Mouse (Mus musculus): ENCODE results near the gene Tnks1bp1. TPM values are rescaled to one million over a fixed set of nuclear protein-coding genes. Genes with fewer than 3 reads are reported as not detected.
A peak's percentile ranks its signal among the peaks of the same experiment; 100 is the strongest.

The Tnks1bp1 gene
- total RNA-seq, 2 experiments from 2014 or later = 0.20 to 1.0 TPM

- ATAC-seq (replicated peaks; ENCODE audit: low FRiP score, low TSS enrichment, poor library complexity, severe bottlenecking) = peak; percentile 75
These were observed 10.5 kb upstream of the Tnks1bp1 start, which contains the start of the genes Ssrp1 and P2rx3 for GRCm38 (mm10) chr2:85037047-85038026. TSS of gene Ssrp1 (plus strand) at chr2:85037234. TSS of gene P2rx3 (minus strand) at chr2:85037462.

DNA sequence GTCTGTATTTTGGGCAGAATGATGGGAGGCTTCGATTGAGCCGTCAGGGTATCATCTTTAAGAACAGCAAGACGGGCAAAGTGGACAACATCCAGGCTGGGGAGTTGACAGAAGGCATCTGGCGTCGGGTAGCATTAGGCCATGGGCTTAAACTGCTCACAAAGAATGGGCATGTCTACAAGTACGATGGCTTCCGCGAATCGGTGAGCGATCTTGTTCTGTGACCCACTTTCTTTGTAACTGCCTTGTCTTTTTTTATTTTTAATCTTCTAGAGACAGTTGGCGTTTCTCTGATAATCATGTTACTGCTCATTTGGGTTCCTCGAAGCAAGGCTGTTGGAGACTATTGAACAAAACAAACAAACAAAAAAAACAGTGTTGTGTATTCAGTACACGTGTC lies 9.5 kb upstream of the Tnks1bp1 start:
- no peak for ATAC-seq (replicated peaks; ENCODE audit: low FRiP score, low TSS enrichment, poor library complexity, severe bottlenecking)

DNA sequence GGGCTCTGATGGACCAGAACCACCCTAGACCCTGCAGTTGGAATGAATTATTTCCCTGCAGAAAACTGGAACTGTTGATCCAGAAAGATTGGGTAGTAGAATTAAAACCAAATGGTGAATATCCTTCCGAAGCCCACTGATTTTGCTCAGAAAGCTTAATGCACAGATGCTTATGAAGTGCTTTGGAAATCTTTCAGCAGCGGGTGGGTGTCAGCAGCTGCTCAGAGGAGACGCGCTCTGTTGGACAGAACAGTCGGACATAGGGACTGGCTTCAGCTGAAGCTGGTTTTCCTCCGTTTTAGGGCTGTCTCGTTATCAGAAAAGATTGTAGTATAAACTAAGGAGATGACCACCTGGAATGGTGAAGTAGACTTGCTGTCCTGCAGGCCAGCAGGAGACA lies 4.2 kb upstream of the Tnks1bp1 start:
- no peak for ATAC-seq (replicated peaks; ENCODE audit: low FRiP score, low TSS enrichment, poor library complexity, severe bottlenecking)

- ATAC-seq (replicated peaks; ENCODE audit: low FRiP score, low TSS enrichment, poor library complexity, severe bottlenecking) = no peak
These were observed 1.6 kb upstream of the Tnks1bp1 start for GRCm38 (mm10) chr2:85046222-85046621.

DNA sequence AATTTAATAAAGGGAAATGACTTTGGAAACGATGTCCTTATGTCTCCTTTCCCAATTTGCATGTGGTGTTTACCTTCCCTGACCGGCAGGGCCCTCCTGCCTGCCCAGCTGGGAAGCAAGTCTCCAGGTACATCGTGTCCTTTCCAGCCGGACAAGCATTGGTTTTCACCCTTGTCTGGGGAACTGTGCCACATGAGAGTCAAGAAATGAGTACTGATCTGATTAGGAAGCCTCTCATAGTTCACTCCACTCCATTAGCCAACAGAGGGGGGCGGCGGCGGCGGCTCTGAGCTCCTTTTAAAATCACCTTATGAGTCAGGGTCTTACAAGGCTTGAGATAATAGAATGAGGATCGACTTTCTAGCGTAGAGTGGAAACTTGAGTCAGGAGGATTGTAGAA lies 741 bp upstream of the Tnks1bp1 start:
- ATAC-seq (replicated peaks; ENCODE audit: low FRiP score, low TSS enrichment, poor library complexity, severe bottlenecking) = no peak

DNA sequence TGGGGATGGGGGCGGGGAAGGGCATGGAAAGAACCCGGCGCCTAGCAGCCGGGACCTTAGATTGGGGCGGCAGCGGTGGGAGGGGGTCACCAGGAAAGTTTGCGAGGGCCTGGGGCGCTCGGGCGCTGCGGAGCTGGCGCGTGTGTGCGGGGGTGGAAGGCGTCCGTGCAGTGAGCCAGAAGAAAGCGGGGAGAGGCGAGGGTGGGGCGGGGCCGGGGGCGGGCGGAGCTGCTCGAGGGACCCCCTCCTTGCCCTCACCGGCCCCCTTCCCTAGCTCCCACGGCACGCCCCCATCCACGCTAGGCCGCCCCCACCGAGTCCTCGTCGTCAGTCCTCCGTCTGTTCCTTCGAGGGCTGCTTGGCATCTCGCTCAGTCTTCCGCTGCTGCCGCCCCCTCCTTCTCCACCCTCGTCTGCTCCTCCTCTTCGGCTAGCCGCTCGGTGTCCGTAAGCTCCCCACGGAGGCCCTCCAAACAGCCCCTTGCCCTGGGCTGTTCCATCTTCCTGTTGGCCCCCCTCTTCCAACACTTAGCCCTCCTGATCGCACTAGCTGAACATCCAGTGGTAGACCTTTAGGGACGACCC lies 438 bp downstream of the Tnks1bp1 start:
- no peak; the same call in 1 of the 2 replicates for ATAC-seq (replicated peaks; ENCODE audit: low FRiP score, low TSS enrichment, poor library complexity, severe bottlenecking)

GRCm38 (mm10) chr2:85049277-85049676 lies 1.5 kb downstream of the Tnks1bp1 start:
- no peak for ATAC-seq (replicated peaks; ENCODE audit: low FRiP score, low TSS enrichment, poor library complexity, severe bottlenecking)

DNA sequence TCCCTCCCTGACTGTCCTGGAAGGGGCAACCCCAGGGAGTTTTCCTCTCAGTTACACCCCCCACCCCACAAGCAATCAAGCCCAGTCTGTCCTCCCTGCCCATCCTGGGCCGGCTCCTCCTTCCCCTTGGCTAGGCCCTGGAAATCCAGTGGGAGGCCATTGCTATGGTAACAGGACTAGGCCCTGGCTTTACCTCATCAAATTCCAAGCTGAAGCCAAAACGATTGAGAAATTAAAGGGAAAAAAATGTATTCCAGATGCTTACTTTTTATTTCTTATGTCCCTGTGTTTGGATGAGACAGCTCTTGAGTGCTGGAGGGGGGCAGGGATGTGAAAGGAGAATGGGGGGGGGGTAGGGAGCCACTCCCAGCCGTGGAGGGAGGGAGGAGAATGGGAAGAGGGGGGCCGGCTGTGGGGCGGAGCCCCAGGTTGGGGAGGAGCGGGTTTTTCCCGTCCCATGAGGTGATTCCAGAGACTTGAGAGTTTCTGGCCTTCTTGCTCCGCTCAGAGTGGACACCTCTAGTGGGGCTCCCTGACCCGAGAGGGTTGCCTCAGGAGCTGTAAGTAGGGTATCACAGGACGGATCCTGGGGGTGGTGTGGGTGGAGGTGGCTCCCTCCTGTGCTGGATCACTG lies 2.3 kb downstream of the Tnks1bp1 start:
- ATAC-seq (replicated peaks; ENCODE audit: low FRiP score, low TSS enrichment, poor library complexity, severe bottlenecking) = no peak

DNA sequence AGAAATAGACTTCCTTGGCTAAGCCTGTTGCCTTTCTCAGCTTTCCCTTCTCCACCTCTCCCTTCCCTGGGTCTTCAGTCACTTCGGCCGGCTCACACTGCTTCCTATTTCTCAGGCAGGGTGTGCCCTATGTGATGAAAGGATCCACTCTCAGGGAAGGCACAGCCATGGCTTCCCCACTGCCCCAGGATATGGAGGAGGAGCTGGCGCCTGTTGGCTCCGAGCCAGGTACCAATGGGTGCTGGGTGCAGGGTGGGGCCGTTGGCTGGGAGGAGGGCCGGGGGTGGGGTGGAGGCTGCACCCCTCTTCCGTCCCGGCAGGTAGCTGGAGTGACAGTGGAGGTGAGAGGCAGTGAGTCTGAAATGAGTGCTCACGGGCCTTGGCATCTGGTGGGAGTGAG lies 2.9 kb downstream of the Tnks1bp1 start:
- no peak for ATAC-seq (replicated peaks; ENCODE audit: low FRiP score, low TSS enrichment, poor library complexity, severe bottlenecking)

DNA sequence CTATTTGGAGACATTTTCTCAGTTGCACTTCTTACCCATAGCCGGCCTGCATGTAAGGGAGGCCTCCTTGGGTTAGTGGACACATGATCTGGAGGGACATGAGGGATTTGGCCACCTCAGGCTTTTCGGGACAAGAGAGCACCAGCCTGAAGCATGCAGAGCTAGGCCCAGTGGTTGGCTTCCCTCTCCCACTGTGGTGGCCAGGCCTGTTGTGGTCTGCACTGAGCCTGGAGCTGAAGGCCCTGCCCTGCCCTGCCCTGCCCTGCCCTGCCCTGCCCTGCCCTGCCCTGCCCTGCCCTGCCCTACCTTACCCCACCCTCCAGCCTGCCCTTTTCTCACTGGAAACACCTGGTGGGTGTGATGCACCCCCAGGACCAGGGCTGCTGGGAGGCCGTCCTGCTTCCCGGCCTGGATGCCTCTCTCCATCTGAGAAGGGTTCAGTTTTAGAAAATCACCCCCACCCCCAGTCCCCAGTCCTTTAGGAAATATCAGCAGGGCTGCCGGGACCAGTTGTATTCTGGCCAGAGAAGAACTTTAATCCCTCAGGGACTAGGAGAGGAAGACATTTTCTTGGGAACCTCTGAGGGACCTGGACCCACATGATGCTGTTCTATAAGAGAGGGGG lies 5.5 kb downstream of the Tnks1bp1 start:
- ATAC-seq (replicated peaks; ENCODE audit: low FRiP score, low TSS enrichment, poor library complexity, severe bottlenecking) = no peak

GRCm38 (mm10) chr2:85056711-85057110 lies 8.9 kb downstream of the Tnks1bp1 start:
- no peak for ATAC-seq (replicated peaks; ENCODE audit: low FRiP score, low TSS enrichment, poor library complexity, severe bottlenecking)

GRCm38 (mm10) chr2:85059677-85060076 lies 11.9 kb downstream of the Tnks1bp1 start:
- no peak for ATAC-seq (replicated peaks; ENCODE audit: low FRiP score, low TSS enrichment, poor library complexity, severe bottlenecking)

- ATAC-seq (replicated peaks; ENCODE audit: low FRiP score, low TSS enrichment, poor library complexity, severe bottlenecking) = peak; percentile 70
These were observed 12.8 kb downstream of the Tnks1bp1 start for GRCm38 (mm10) chr2:85060591-85061060.

DNA sequence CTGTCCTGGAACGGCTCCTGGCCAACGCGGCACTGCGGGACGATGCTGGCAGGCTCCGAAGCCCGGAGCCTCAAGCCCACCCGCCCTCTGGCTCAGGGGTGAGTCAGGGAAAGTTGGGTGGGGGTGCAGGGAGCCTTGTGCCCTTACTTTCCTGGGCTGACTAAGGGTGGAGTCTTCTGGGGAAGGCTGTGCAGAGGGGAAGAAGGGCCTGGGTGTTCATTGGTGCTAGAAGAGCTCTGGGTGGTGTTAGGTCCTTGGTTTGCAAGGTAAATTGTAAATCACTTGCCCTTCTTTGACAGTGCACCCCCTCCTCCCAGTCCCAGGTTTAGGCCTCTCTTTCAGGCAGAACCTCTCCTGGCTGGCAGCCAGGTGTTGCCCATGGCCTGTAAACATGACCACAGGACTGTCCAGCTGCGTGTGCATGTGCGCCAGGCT lies 13.3 kb downstream of the Tnks1bp1 start:
- ATAC-seq (replicated peaks; ENCODE audit: low FRiP score, low TSS enrichment, poor library complexity, severe bottlenecking) = 0 out of 2 replicates have a peak, but pooled peaks have one; percentile 4

DNA sequence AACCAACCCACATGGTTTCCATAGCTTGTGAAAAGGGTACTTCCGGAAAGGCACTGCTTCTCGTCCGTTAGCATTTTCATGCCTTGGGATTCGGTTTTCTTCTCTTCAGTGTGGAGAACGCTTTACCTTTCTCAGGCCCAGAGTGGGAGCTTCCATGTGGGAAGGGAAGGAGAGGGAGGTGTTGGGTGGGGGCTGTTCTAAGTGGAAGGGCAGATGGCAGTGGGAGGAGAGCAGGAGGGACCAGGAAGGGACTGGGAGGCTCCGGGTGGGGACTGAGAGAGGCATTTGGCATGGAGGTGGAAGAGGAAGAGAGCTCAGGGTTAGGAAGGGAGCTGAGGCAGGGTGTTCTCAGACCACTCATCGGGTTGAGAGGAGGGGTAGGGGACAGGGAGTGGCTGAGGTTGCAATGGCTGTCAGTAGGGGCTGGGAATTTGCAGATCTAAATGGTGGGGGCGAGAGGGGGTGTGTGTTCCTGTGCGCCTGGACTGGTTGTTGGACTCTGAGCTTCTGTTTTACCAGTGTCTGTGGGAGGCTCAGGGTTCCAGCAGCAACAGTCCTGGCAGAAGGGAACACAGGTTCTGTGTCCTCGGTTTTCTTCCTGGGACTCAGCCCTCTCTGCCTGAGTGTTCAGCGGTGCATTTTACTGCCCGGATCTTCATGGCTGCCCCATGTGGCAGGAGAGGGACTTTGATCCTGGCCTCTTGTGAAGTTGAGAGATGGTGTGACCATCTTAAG lies 17.5 kb downstream of the Tnks1bp1 start:
- no peak for ATAC-seq (replicated peaks; ENCODE audit: low FRiP score, low TSS enrichment, poor library complexity, severe bottlenecking)

GRCm38 (mm10) chr2:85066937-85067336 lies 19.1 kb downstream of the Tnks1bp1 start:
- ATAC-seq (replicated peaks; ENCODE audit: low FRiP score, low TSS enrichment, poor library complexity, severe bottlenecking) = no peak

DNA sequence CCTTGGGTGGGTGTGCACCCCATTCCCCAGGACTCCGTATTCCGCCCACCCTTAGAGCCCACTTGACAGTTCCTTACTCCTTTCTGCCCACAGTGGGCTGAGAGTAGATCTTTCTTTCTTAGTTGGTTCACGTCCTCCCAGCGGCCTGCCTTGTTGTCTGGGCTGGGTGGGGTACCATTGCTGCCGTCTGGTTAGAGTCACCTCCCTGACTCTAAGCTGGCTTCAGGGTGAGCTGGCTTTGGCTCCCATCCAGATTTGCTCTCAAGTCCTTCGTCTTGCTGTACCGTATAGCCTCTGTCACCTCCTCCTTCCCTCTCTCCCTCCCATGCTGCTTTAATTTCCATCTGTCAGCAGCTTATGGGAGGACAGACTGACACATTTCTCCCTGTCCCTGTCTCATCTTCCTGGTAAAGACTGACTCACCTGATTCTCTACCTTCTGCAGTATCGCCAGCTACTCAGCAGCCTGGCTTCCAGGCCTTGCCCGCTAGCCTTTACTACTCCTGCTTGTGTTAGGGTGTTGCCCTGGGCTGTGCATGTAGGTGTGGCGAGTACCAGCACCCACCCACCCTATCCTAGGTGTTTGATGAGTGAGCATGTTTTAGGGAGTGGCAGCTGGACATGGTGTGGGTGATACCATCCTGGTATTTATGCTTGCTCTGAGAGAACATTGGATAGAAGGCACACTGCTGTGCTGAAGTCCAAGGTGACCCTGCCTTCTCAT lies 20.2 kb downstream of the Tnks1bp1 start:
- ATAC-seq (replicated peaks; ENCODE audit: low FRiP score, low TSS enrichment, poor library complexity, severe bottlenecking) = no peak

GRCm38 (mm10) chr2:85068626-85069025 lies 20.8 kb downstream of the Tnks1bp1 start:
- ATAC-seq (replicated peaks; ENCODE audit: low FRiP score, low TSS enrichment, poor library complexity, severe bottlenecking) = no peak
